Mouse (Mus musculus) stomach, embryonic 16.5 days (tissue): Measurements from ENCODE around the gene Gm10135. TPM values are rescaled to one million over a fixed set of nuclear protein-coding genes. Genes with fewer than 3 reads are reported as not detected.
"Not testable (repeated sequence)": the region's sequence is repeated elsewhere in the genome, so short reads cannot be mapped to it uniquely, and the experiment has no call there.

Source experiments
- ATAC-seq: fragments of 200-750 bp; cut with Nextera tagmentation; 2 replicates; pipeline ENCODE4 v1.8.0; 2017; ENCODE audit warnings: moderate number of reproducible peaks, moderate TSS enrichment; ENCODE audit not compliant: insufficient read depth, low FRiP score
- H3K27ac ChIP-seq: fragments of 300-500 bp; sonication (generic); 2 replicates; pipeline ENCODE4 v1.5.1; 2014; ENCODE audit warnings: low read length
- H3K27me3 ChIP-seq: fragments of 300-500 bp; sonication (generic); 2 replicates; pipeline ENCODE4 v1.6.1; 2014; ENCODE audit warnings: low read length, control low read depth, mixed read lengths; ENCODE audit not compliant: control insufficient read depth, insufficient read depth
- H3K36me3 ChIP-seq: fragments of 300-500 bp; sonication (generic); 2 replicates; pipeline ENCODE4 v1.6.1; 2014; ENCODE audit warnings: low read length; ENCODE audit not compliant: control insufficient read depth, insufficient read depth
- H3K4me1 ChIP-seq: fragments of 300-500 bp; sonication (generic); 2 replicates; pipeline ENCODE4 v1.6.1; 2014; ENCODE audit warnings: low read length, control low read depth, mixed read lengths; ENCODE audit not compliant: control insufficient read depth, insufficient read depth
- H3K4me2 ChIP-seq: fragments of 300-500 bp; sonication (generic); 2 replicates; pipeline ENCODE4 v1.6.1; 2014; ENCODE audit warnings: low read depth, low read length, mixed read lengths
- H3K4me3 ChIP-seq: fragments of 300-500 bp; sonication (generic); replicated peaks from 2 replicates; pipeline ENCODE4 v1.5.1; 2014; ENCODE audit warnings: mild to moderate bottlenecking, low read length
- H3K9ac ChIP-seq: fragments of 300-500 bp; sonication (generic); 2 replicates; pipeline ENCODE4 v1.6.1; 2014; ENCODE audit warnings: low read length
- H3K9me3 ChIP-seq: fragments of 300-500 bp; sonication (generic); replicated peaks from 2 replicates; pipeline ENCODE4 v1.6.1; 2016; ENCODE audit warnings: low read length, control low read depth; ENCODE audit not compliant: control insufficient read depth
- WGBS: fragments of 180-500 bp; shearing (Covaris S2); extraction: QIAGEN DNeasy Blood & Tissue Kit; methylation state at CpG from one replicate; pipeline ENCODE4 v1.1.7; 2014; 5-methylcytosine and 5-hydroxymethylcytosine counted together
- polyA plus RNA-seq: library from polyadenylated mRNA; unstranded; fragments of >200 nt; fragmentation: Nextera tagmentation; extraction: Ambion mirVana; gene quantifications from 2 replicates; pipeline ENCODE4 v1.2.1, GENCODE M21; 2015

Gene Gm10135
- polyA plus RNA-seq, result not detected in 2 replicates

- H3K4me3 ChIP-seq, result no peak within 1 kb of the TSS
- H3K9ac ChIP-seq, result no peak within 1 kb of the TSS
- 0 out of 2 replicates have a peak, but pooled peaks cover 6% of the 10 kb centered on the region for H3K4me1 ChIP-seq
- H3K27me3 ChIP-seq, result no peaks in the 10 kb centered on the region
- no peak within 1 kb of the TSS for H3K27ac ChIP-seq
- no peaks in the 10 kb centered on the region for H3K36me3 ChIP-seq
- no peak for ATAC-seq
- 93% methylated on average over 7 of the region's 7 CpGs for WGBS
- no peak within 1 kb of the TSS for H3K4me2 ChIP-seq
- no peaks in the 10 kb centered on the region for H3K9me3 ChIP-seq
These were observed at the start of gene Gm10135 for GRCm38 (mm10) chr5:72974602-72975001. Gene Gm10135 (minus strand): TSS chr5:72974702.

- Histone ChIP-seq H3K27ac (no peak overlapping the region), H3K4me1 (no peaks in the 10 kb centered on the region), H3K9me3 (no peaks in the 10 kb centered on the region), H3K9ac (no peak overlapping the region), H3K4me3 (no peak overlapping the region), H3K27me3 (no peaks in the 10 kb centered on the region), H3K4me2 (no peak overlapping the region), H3K36me3 (0 out of 2 replicates have a peak, but pooled peaks cover 4% of the 10 kb centered on the region)
- 89% methylated on average over 13 of the region's 13 CpGs for WGBS
- no peak for ATAC-seq
These were observed 49.3 kb upstream of the Gm10135 start for GRCm38 (mm10) chr5:73023801-73024200.

GRCm38 (mm10) chr5:73014745-73015144 is 40.2 kb upstream of the Gm10135 start:
- no peaks in the 10 kb centered on the region for H3K4me1 ChIP-seq
- no peak overlapping the region for H3K4me2 ChIP-seq
- H3K9me3 ChIP-seq, result no peaks in the 10 kb centered on the region
- ATAC-seq, result no peak
- H3K27ac ChIP-seq, result no peak overlapping the region
- H3K27me3 ChIP-seq, result no peaks in the 10 kb centered on the region
- 42% methylated on average over 9 of the region's 9 CpGs for WGBS
- H3K36me3 ChIP-seq, result no peaks in the 10 kb centered on the region
- no peak overlapping the region for H3K4me3 ChIP-seq
- no peak overlapping the region for H3K9ac ChIP-seq

- not testable (repeated sequence) for H3K36me3 ChIP-seq, H3K27me3 ChIP-seq, H3K4me1 ChIP-seq, H3K27ac ChIP-seq, H3K9me3 ChIP-seq
- ATAC-seq, result peak; percentile 62; the same call in 1 of the 2 replicates
- H3K4me3 ChIP-seq, result peak overlapping the region; percentile 41
- peak overlapping the region; percentile 54 for H3K9ac ChIP-seq
- 2% methylated on average over 47 of the region's 65 CpGs for WGBS
- H3K4me2 ChIP-seq, result peak overlapping the region; percentile 69
These were observed 39.2 kb upstream of the Gm10135 start for GRCm38 (mm10) chr5:73013611-73014287.

- not testable (repeated sequence) for H3K9me3 ChIP-seq, H3K9ac ChIP-seq, H3K27me3 ChIP-seq, H3K4me1 ChIP-seq, H3K36me3 ChIP-seq, H3K27ac ChIP-seq
- peak; percentile 21; the same call in 1 of the 2 replicates for ATAC-seq
- 20% methylated on average over 22 of the region's 27 CpGs for WGBS
- Histone ChIP-seq H3K4me2 (peak overlapping the region; percentile 69), H3K4me3 (peak overlapping the region; percentile 41)
These were observed 38.5 kb upstream of the Gm10135 start for GRCm38 (mm10) chr5:73012884-73013610.

- not testable (repeated sequence) for H3K36me3 ChIP-seq, H3K9me3 ChIP-seq, H3K27ac ChIP-seq, H3K9ac ChIP-seq, H3K4me3 ChIP-seq, ATAC-seq, H3K4me1 ChIP-seq, H3K4me2 ChIP-seq
- peaks cover 13% of the 10 kb centered on the region for H3K27me3 ChIP-seq
- 88% methylated on average over 15 of the region's 16 CpGs for WGBS
These were observed 37.3 kb upstream of the Gm10135 start for GRCm38 (mm10) chr5:73011806-73012205.

GRCm38 (mm10) chr5:73008230-73008629 is 33.7 kb upstream of the Gm10135 start:
- not testable (repeated sequence) for H3K36me3 ChIP-seq, H3K4me1 ChIP-seq, H3K9me3 ChIP-seq, ATAC-seq, H3K9ac ChIP-seq, H3K4me3 ChIP-seq, H3K27ac ChIP-seq, H3K4me2 ChIP-seq
- H3K27me3 ChIP-seq, result peaks cover 23% of the 10 kb centered on the region
- WGBS, result 41% methylated on average over 8 of the region's 8 CpGs

- Histone ChIP-seq H3K9me3 (no peaks in the 10 kb centered on the region), H3K4me2 (no peak overlapping the region), H3K4me1 (no peaks in the 10 kb centered on the region), H3K27ac (no peak overlapping the region), H3K27me3 (peaks cover 23% of the 10 kb centered on the region), H3K4me3 (peak overlapping the region; percentile 40), H3K9ac (no peak overlapping the region), H3K36me3 (no peaks in the 10 kb centered on the region)
- ATAC-seq, result no peak
- WGBS, result 37% methylated on average over 5 of the region's 5 CpGs
These were observed 33.1 kb upstream of the Gm10135 start for GRCm38 (mm10) chr5:73007582-73007959.

- peak; percentile 77 for ATAC-seq
- peaks cover 23% of the 10 kb centered on the region for H3K27me3 ChIP-seq
- no peaks in the 10 kb centered on the region for H3K9me3 ChIP-seq
- peak within 1 kb of the TSS; percentile 61 for H3K4me2 ChIP-seq
- no peaks in the 10 kb centered on the region for H3K36me3 ChIP-seq
- H3K9ac ChIP-seq, result peak within 1 kb of the TSS; percentile 58
- H3K4me1 ChIP-seq, result no peaks in the 10 kb centered on the region
- WGBS, result 6% methylated on average over 60 of the region's 65 CpGs
- no peak within 1 kb of the TSS for H3K27ac ChIP-seq
- H3K4me3 ChIP-seq, result peak within 1 kb of the TSS; percentile 40
These were observed 32.5 kb upstream of the Gm10135 start, which contains the start of gene Slc10a4 for GRCm38 (mm10) chr5:73006784-73007581. Gene Slc10a4 (plus strand): TSS chr5:73006883.
